Mouse (Mus musculus) myocyte (in vitro differentiated cells): Measurements from ENCODE around the gene Zfp949.
"Not testable (repeated sequence)": the region's sequence is repeated elsewhere in the genome, so short reads cannot be mapped to it uniquely, and the experiment has no call there.

Experiments used
- MAX ChIP-seq: IDR thresholded peaks from one replicate; pipeline ENCODE4 v1.6.1; 2011; ENCODE audit warnings: low read depth, mild to moderate bottlenecking, control low read depth
- POLR2A ChIP-seq: IDR thresholded peaks from one replicate; pipeline ENCODE4 v1.6.1; 2011; ENCODE audit warnings: low read depth, mild to moderate bottlenecking, control low read depth, moderate library complexity; ENCODE audit not compliant: insufficient read length
- REST ChIP-seq: IDR thresholded peaks from one replicate; pipeline ENCODE4 v1.6.1; 2011; ENCODE audit warnings: mild to moderate bottlenecking, control low read depth, moderate library complexity; ENCODE audit not compliant: insufficient read depth, insufficient read length
- USF1 ChIP-seq: IDR thresholded peaks from one replicate; pipeline ENCODE4 v1.6.1; 2011; ENCODE audit warnings: low read depth, mild to moderate bottlenecking, control low read depth, moderate library complexity

GRCm38 (mm10) chr9:88561476-88561875, 13.7 kb downstream of the Zfp949 start:
- TF ChIP-seq POLR2A, MAX, USF1, REST: not testable (repeated sequence)
